Mouse (Mus musculus): ENCODE measurements around the gene 4833439L19Rik. TPM values are rescaled to one million over a fixed set of nuclear protein-coding genes. Genes with fewer than 3 reads are reported as not detected.

4833439L19Rik gene
- polyA plus RNA-seq, 1 experiment from 2014 or later, result 202 TPM

DNA sequence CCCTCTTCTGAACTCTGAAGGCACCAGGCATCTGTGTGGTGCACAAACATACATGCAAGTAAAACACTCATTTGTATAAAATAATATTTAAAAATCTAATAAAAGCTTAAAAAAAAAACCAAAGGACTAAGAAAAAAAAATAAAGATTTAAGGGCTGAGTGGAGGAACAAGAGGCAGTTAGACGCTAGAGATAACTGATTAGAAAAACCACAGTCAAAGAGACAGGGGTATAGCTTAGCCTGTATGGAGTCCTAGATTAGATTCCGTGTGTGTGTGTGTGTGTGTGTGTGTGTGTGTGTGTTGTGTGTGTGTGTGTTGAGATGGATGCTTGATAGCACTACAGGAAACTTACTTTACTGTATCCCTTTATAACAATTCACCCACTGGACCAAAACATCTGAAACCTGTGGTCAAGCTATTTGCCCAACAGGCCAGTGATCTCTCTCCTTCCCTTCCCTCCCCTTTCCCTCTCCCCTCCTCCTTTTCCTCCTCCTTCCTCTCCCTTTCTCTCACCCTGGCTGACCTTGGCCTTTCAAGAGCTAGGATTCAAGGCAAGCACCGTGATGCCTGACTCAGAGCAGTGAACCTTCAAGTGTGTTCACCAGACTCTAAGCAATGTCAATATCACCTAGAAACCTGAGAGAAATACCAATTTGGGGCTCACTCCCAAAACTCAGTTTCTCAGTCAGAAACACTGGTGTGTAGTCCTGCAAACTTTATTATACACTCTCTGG, 63.1 kb downstream of the 4833439L19Rik start:
- 72% methylated on average over 3 of the region's 3 CpGs for WGBS
- Histone ChIP-seq H3K36me3 (replicated peaks) (peaks cover 10% of the 10 kb centered on the region), H3K4me3 (no peak overlapping the region), H3K4me1 (peaks cover 24% of the 10 kb centered on the region), H3K27ac (no peak overlapping the region), H3K9me3 (no peaks in the 10 kb centered on the region), H3K27me3 (ENCODE audit: poor library complexity, severe bottlenecking) (peaks cover 14% of the 10 kb centered on the region)
- DNase-seq (ENCODE audit: extremely low spot score, low spot score), result no peak

DNA sequence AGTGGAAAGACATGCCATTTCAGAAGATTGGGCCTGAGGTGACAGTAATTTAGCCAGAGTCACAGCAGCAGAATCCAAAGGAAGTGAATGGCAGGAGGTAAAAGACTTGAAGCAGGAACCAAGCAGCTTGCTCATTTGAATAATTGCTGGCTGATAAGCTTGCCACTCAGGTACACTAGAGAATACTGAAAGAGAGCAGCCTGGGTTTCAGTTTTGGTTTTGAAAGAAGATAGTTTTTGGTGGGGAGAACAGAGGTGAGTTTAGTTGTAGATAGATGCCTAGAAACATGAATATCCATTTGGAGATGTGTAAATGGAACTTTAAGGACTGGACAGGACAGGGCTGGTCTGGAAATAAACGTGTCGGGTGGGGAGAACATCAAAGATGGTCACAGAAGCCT, 63.9 kb downstream of the 4833439L19Rik start:
- no peak for DNase-seq (ENCODE audit: extremely low spot score, low spot score)
- H3K4me3 ChIP-seq, result no peak overlapping the region
- peaks cover 24% of the 10 kb centered on the region for H3K4me1 ChIP-seq
- no peaks in the 10 kb centered on the region for H3K9me3 ChIP-seq
- H3K27ac ChIP-seq, result no peak overlapping the region
- H3K27me3 ChIP-seq (ENCODE audit: poor library complexity, severe bottlenecking), result peaks cover 14% of the 10 kb centered on the region
- H3K36me3 ChIP-seq (replicated peaks), result peaks cover 5% of the 10 kb centered on the region; the same call in 1 of the 2 replicates
- WGBS, result 79% methylated on average over 2 of the region's 2 CpGs

Small RNA genes lying within 50 kb of the gene (microRNA-seq; reads per million reads assigned to microRNA genes)
- gene Gm24195, result not detected

Other genes with a start within 250 kb of the 4833439L19Rik start
- gene Cplx2, start 194.1 kb downstream of the 4833439L19Rik start, polyA plus RNA-seq (2016; fragmentation: Nextera tagmentation; extraction: Ambion mirVana), result 5.5 TPM in 2 replicates
- gene Thoc3, start 96.6 kb downstream of the 4833439L19Rik start, polyA plus RNA-seq (2016; fragmentation: Nextera tagmentation; extraction: Ambion mirVana), result 189 and 193 TPM in 2 replicates
- 14.3 and 16.4 TPM in 2 replicates for gene Simc1, start 61.7 kb downstream of the 4833439L19Rik start, polyA plus RNA-seq (2016; fragmentation: Nextera tagmentation; extraction: Ambion mirVana)
- gene Arl10, start 9.6 kb upstream of the 4833439L19Rik start, polyA plus RNA-seq (2016; fragmentation: Nextera tagmentation; extraction: Ambion mirVana), result 23.3 and 26.5 TPM in 2 replicates
- 99.8 and 111 TPM in 2 replicates for gene Nop16, start 24.7 kb upstream of the 4833439L19Rik start, polyA plus RNA-seq (2016; fragmentation: Nextera tagmentation; extraction: Ambion mirVana)
- gene Higd2a, start 24.8 kb upstream of the 4833439L19Rik start, polyA plus RNA-seq (2016; fragmentation: Nextera tagmentation; extraction: Ambion mirVana), result 143 and 144 TPM in 2 replicates
- gene Cltb, start 45.9 kb upstream of the 4833439L19Rik start, polyA plus RNA-seq (2016; fragmentation: Nextera tagmentation; extraction: Ambion mirVana), result 12.4 and 15.3 TPM in 2 replicates
- gene Faf2, start 56.3 kb upstream of the 4833439L19Rik start, polyA plus RNA-seq (2016; fragmentation: Nextera tagmentation; extraction: Ambion mirVana), result 80.1 and 83.8 TPM in 2 replicates
- gene Rnf44, start 128.5 kb upstream of the 4833439L19Rik start, polyA plus RNA-seq (2016; fragmentation: Nextera tagmentation; extraction: Ambion mirVana), result 88.6 and 106 TPM in 2 replicates
- gene Cdhr2, start 136.0 kb upstream of the 4833439L19Rik start, polyA plus RNA-seq (2016; fragmentation: Nextera tagmentation; extraction: Ambion mirVana), result 0.04 TPM in 1 of 2 replicates, not detected in the other
- 0.56 and 0.57 TPM in 2 replicates for gene Gprin1, start 184.4 kb upstream of the 4833439L19Rik start, polyA plus RNA-seq (2016; fragmentation: Nextera tagmentation; extraction: Ambion mirVana)
- gene Sncb, start 201.2 kb upstream of the 4833439L19Rik start, polyA plus RNA-seq (2016; fragmentation: Nextera tagmentation; extraction: Ambion mirVana), result 1.1 and 1.8 TPM in 2 replicates
- gene Eif4e1b, start 218.6 kb upstream of the 4833439L19Rik start, polyA plus RNA-seq (2016; fragmentation: Nextera tagmentation; extraction: Ambion mirVana), result not detected in 2 replicates
- 7.9 and 9.5 TPM in 2 replicates for gene Tspan17, start 223.9 kb upstream of the 4833439L19Rik start, polyA plus RNA-seq (2016; fragmentation: Nextera tagmentation; extraction: Ambion mirVana)